Mouse (Mus musculus) R1 (cell line): ENCODE measurements at regions not wholly inside any gene's neighbourhood (a gene's known extent, or its start where the extent isn't known, plus 50 kb on each side); places are given as distances from the start of the nearest gene placed in this dataset.

Experiments
- DNase-seq: peaks from one replicate; pipeline ENCODE4 v3.0.0-alpha.2; 2018; ENCODE audit warnings: low read depth, low spot score

GRCm38 (mm10) chr4:32149171-32149570, 89.4 kb upstream of the Bach2 start:
- no peak for DNase-seq

- peak; percentile 36 for DNase-seq
Observed at GRCm38 (mm10) chr4:32153356-32153755, 85.2 kb upstream of the Bach2 start.

DNA sequence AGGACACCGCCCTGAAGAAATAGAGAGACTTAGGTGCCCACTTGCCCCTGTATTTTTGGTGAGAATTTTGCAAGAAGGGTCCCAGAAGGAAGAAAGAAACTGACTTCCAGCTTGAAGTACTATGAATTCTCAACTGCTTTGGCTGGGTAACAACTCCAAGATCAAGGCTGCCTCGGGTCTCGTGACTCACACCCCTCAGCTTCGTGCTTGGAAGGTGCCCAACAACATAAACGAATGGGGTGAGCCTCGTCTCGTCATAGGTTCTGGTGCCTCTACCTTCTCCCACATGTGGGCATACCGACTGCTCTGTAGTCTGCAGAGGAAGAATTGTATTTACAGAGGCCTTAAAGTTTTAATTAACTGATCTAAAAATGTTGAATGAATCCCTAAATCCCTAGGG, 81.6 kb upstream of the Bach2 start:
- DNase-seq: no peak

GRCm38 (mm10) chr4:32158451-32158850, 80.2 kb upstream of the Bach2 start:
- DNase-seq: peak; percentile 82

GRCm38 (mm10) chr4:32158886-32159285, 79.7 kb upstream of the Bach2 start:
- peak; percentile 57 for DNase-seq

DNA sequence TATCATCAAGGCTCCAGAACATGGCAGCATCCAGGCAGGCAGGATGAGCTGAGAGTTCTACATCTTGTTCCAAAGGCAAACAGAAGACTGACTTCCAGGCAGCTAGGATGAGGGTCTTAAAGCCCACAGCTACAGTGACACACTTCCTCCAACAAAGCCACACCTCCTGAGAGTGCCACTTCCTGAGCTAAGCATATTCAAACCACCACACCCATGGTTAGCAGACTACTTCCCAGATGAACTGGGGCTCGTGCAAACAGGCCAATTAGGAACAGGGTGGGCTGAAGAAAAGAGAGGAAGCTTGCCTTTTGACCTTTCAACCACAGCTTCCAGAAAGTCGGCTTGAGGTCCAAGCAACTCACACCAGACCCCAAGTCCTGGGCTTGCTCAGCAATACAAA, 77.8 kb upstream of the Bach2 start:
- DNase-seq: peak; percentile 75

GRCm38 (mm10) chr4:32161871-32162656, 76.5 kb upstream of the Bach2 start:
- no peak for DNase-seq

DNA sequence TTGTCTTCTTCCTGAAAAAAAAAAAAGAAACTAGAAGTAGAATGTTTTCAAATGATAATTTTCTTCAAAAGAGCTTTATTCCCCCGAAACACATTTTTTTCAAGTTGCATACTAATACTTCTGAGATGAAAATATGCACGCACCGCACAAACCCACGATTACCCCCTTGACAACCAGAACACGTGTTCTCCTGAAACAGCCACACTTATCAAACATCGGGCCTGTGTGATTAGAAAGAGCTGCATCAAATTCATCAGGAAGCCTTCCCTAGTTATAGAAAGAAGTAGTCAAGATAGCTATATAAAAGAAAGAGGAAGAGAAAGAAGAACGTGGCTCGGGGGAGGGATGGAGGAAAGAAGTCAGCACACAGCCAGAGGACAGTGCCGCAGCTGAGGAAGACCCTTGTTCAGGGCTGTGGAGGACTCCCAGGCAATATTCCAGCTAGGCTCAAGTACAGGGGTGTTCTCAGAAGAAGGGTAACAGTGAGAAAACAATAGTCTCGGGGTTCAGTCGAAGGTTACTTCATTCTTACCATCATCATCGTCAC, 75.8 kb upstream of the Bach2 start:
- DNase-seq: no peak

DNA sequence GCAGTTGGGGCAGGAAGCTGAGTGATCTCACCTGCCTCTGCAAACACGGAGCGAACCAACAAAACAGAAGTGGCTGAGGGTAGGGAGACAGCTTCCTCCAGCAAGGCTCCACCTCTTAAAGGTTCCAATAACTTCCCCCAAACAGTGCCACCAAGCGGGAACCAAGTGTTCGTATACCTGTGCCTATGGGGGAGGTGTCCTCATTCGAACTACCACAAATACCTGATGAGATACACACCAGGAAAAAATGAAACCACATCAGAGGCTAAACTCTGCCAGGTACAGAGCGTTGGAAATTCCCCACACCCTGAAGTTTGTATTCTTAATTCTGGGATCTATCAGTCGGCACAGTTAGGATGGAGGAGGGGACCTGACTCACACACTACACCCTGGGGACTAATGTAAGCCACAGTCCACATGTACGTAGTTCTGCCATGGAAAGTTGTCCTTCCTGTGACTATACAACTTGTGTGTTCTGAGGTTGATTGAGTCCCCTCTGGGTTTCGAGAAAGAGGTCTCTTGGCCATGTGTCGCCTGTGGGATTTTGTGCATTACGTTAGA, 74.4 kb upstream of the Bach2 start:
- DNase-seq: no peak

- DNase-seq: no peak
Observed at GRCm38 (mm10) chr4:32164736-32165241, 73.8 kb upstream of the Bach2 start.

DNA sequence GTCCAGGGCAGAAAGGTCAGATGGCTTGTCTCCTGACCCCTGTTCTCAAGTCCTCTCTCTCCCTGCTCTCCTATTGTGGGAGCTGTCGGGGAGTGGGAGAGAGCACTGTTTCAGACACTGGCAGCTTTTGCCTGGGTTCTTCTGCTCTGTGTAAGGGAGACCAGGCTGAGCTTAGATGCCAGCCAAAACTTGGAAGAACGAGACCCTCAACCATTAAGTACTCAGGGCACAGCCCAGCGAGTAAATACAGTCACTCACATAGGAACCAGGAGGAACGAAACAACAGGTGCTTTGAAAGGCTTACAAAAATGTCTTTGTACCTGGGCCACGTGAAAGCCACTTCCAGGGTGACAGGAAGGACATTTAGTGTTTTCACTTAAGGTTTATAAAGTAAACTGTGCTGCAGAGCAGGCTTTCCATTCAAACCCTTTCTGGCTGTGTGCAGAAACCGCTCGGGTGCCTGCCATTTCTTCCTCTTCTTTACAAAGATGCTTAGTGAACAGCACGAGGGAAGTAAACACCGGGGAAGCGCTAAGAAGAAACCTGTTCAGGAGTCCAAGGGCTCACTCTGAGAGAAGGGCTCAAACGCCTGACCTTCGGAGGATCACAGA, 72.6 kb upstream of the Bach2 start:
- DNase-seq: no peak

DNA sequence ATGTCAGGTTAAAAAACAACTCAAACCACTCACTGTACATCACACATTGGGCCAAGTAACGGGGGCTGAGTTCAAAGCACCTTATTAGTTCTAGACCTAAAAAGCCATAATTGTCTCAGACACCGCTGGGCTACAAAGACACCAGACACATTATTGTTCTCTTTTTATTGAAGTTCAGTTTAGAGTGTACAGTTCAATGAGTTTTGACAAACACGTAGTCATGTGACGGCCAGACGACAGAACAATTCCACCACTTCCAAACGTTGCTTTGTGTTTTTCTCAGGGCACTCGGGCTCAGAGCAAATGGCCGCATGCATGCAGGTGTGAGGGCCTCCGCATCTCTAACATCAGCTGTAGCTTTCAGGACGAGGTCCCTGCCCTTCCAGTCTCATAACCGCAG, 71.5 kb upstream of the Bach2 start:
- DNase-seq: no peak

- no peak for DNase-seq
Observed at GRCm38 (mm10) chr4:32170106-32170459, 68.5 kb upstream of the Bach2 start.

- DNase-seq: no peak
Observed at GRCm38 (mm10) chr4:32170460-32171192, 68.0 kb upstream of the Bach2 start.

DNA sequence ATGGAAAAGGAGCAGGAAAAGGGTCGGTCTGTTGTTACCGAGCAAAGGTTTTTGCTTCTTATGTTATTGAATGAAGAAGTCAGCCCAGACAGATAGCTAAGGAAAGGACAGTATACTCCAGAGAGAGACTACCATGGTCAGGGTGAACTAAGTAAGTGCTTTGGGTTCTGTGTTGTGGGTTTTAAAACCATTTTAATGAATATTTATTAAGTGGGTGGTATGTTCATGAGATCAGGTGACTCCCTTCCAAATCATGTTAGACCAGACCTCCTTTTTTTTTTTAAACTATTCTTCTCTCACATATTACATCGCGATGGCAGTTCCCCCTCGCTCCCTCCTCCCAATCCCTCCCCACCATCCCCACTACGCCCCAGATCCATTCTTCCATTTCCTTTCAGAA, 67.3 kb upstream of the Bach2 start:
- DNase-seq: peak; percentile 40

DNA sequence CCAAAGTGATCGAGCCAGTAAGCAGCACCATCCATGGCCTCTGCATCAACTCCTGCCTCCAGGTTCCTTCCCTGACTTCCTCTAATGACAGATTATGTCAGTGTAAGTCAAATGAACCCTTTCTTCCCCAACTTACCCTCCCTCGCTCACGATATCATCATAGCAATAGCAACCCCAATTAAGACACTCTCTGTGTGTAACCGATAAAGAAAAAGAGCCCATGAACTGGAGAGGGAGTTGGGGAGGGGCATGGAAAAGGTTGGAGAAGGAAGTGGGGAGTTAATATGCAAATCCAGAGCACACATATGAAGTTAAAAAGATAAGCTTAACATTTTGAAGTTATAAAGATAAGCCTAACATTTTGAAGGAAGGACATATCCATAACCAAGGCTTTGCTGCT, 65.6 kb upstream of the Bach2 start:
- no peak for DNase-seq

DNA sequence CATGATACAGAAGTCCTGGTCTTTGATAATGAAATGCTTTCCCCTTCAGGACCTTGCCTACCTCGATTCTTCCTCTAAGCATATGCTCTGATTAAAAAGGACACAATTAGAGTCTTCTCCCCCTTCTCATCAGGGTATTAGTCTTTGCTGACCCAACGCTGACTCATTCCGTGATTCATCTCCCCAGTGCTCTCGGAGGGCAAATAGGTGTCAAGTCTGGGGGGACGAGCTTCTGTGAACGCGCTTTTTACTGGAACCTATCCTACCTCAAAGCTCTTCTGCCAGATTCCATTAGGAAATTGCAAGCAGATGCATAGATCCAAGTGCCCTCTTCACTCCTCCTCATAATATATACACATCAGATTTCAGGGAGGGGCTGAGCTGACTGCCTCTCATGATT, 63.8 kb upstream of the Bach2 start:
- no peak for DNase-seq

- no peak for DNase-seq
Observed at GRCm38 (mm10) chr4:32175231-32175630, 63.4 kb upstream of the Bach2 start.

- DNase-seq: no peak
Observed at GRCm38 (mm10) chr4:32175853-32176448, 62.7 kb upstream of the Bach2 start.

GRCm38 (mm10) chr4:32176449-32177135, 62.0 kb upstream of the Bach2 start:
- DNase-seq: peak; percentile 94
